Mouse (Mus musculus) thymus, adult 2 months (tissue): Measurements from ENCODE around the gene Cpsf4.

Source experiments
- CTCF ChIP-seq: fragments of 200-500 bp; IDR thresholded peaks from 2 replicates; pipeline ENCODE4 v1.5.1; 2012; ENCODE audit warnings: mild to moderate bottlenecking, control low read depth, low read length, moderate library complexity, borderline replicate concordance; ENCODE audit not compliant: control insufficient read depth, poor library complexity, insufficient read depth; ENCODE audit errors: extremely low read depth
- POLR2A ChIP-seq: fragments of 200-500 bp; IDR thresholded peaks from 2 replicates; pipeline ENCODE4 v1.6.1; 2012; ENCODE audit warnings: mild to moderate bottlenecking, low read length, control low read depth, moderate library complexity; ENCODE audit not compliant: control insufficient read depth, poor library complexity, insufficient read depth; ENCODE audit errors: extremely low read depth

- no peak for TF ChIP-seq CTCF
- no peak for TF ChIP-seq POLR2A
These were observed 22.4 kb downstream of the Cpsf4 start for GRCm38 (mm10) chr5:145189416-145189815.
